Mouse (Mus musculus) heart, postnatal 0 days (tissue): ENCODE measurements around the gene Ralgps2.

Source experiments
- CTCF ChIP-seq: IDR thresholded peaks from 2 replicates; pipeline ENCODE4 v1.5.1; 2016; ENCODE audit warnings: antibody characterized with exemption, control low read depth, low read depth
- EP300 ChIP-seq: IDR thresholded peaks from 2 replicates; pipeline ENCODE4 v1.6.1; 2016; ENCODE audit warnings: antibody characterized with exemption, low read depth

- TF ChIP-seq CTCF (no peak), EP300 (no peak)
Measured at GRCm38 (mm10) chr1:156801276-156801675, 138.2 kb downstream of the Ralgps2 start.
